Mouse (Mus musculus) ES-Bruce4 (cell line): ENCODE measurements at regions not wholly inside any gene's neighbourhood (a gene's known extent, or its start where the extent isn't known, plus 50 kb on each side); places are given as distances from the start of the nearest gene placed in this dataset.

Experiments used
- CTCF ChIP-seq: IDR thresholded peaks from one replicate; pipeline ENCODE4 v1.8.1; 2011; ENCODE audit warnings: low read depth, low read length
- EP300 ChIP-seq: IDR thresholded peaks from 2 replicates; pipeline ENCODE4 v1.6.1; 2011; ENCODE audit warnings: low read depth, low read length; ENCODE audit not compliant: insufficient read depth
- POLR2A ChIP-seq: IDR thresholded peaks from one replicate; pipeline ENCODE4 v1.8.1; 2011; ENCODE audit warnings: low read length; ENCODE audit not compliant: insufficient read depth

DNA sequence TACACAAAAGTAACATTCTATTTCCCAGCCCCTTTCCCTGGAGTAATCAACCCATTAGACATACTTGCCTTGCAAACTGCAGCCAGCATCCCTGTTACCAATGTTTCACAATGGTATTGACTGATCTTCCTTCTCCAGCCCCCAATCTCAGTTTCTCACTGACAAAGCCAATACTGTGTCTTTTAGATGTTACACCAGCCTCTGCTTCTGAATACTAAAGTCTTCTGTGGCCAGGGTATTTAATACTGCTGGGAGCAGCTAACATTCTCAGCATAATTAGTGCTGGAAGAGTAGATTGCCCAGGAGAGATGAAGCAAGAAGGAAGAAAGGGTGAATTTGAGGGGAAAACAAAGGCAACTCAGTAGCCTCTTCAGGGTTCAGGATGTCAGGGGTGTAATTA, 139.4 kb downstream of the Sec23a start:
- no peak for TF ChIP-seq CTCF
- no peak for TF ChIP-seq POLR2A
- no peak for TF ChIP-seq EP300
